Mouse (Mus musculus): ENCODE measurements at regions not wholly inside any gene's neighbourhood (a gene's known extent, or its start where the extent isn't known, plus 50 kb on each side); places are given as distances from the start of the nearest gene placed in this dataset.
A peak's percentile ranks its signal among the peaks of the same experiment; 100 is the strongest.

- no peak for DNase-seq (ENCODE audit: extremely low read depth, insufficient read length, low spot score)
These were observed 61.0 kb upstream of the Ptpn3 start for GRCm38 (mm10) chr4:57362652-57363051.

- DNase-seq (ENCODE audit: extremely low read depth, insufficient read length, low spot score): peak; percentile 57
These were observed 64.2 kb upstream of the Palm2 start for GRCm38 (mm10) chr4:57369736-57370373.

- no peak for DNase-seq (ENCODE audit: extremely low read depth, insufficient read length, low spot score)
These were observed 56.2 kb upstream of the Palm2 start for GRCm38 (mm10) chr4:57377872-57378271.

GRCm38 (mm10) chr4:57380063-57380800, 53.8 kb upstream of the Palm2 start:
- no peak for DNase-seq (ENCODE audit: extremely low read depth, insufficient read length, low spot score)

- DNase-seq (ENCODE audit: extremely low read depth, insufficient read length, low spot score): no peak
These were observed 52.7 kb upstream of the Palm2 start for GRCm38 (mm10) chr4:57381306-57381705.
